Mouse (Mus musculus) forebrain, embryonic 15.5 days (tissue): Measurements from ENCODE around the gene Uvrag. TPM values are rescaled to one million over a fixed set of nuclear protein-coding genes. Genes with fewer than 3 reads are reported as not detected.

Experiments
- ATAC-seq: fragments of 200-750 bp; cut with Nextera tagmentation; replicated peaks from 2 replicates; pipeline ENCODE4 v1.8.0; 2017; ENCODE audit warnings: mild to moderate bottlenecking, moderate TSS enrichment, moderate library complexity
- H3K27ac ChIP-seq: fragments of 300-500 bp; sonication (generic); replicated peaks from 2 replicates; pipeline ENCODE4 v1.5.1; 2015; ENCODE audit warnings: mild to moderate bottlenecking, inconsistent platforms
- H3K27me3 ChIP-seq: fragments of 300-500 bp; sonication (generic); 2 replicates; pipeline ENCODE4 v1.6.1; 2015; ENCODE audit warnings: inconsistent platforms
- H3K36me3 ChIP-seq: fragments of 300-500 bp; sonication (generic); 2 replicates; pipeline ENCODE4 v1.6.1; 2015; ENCODE audit warnings: mild to moderate bottlenecking, inconsistent platforms
- H3K4me1 ChIP-seq: fragments of 300-500 bp; sonication (generic); 2 replicates; pipeline ENCODE4 v1.6.1; 2015; ENCODE audit warnings: inconsistent platforms
- H3K4me2 ChIP-seq: fragments of 300-500 bp; sonication (generic); replicated peaks from 2 replicates; pipeline ENCODE4 v1.6.1; 2015; ENCODE audit warnings: mild to moderate bottlenecking, inconsistent platforms
- H3K4me3 ChIP-seq: fragments of 300-500 bp; sonication (generic); 2 replicates; pipeline ENCODE4 v1.5.1; 2015; ENCODE audit warnings: mild to moderate bottlenecking, inconsistent platforms
- H3K9ac ChIP-seq: fragments of 300-500 bp; sonication (generic); replicated peaks from 2 replicates; pipeline ENCODE4 v1.6.1; 2015; ENCODE audit warnings: mild to moderate bottlenecking, inconsistent platforms
- H3K9me3 ChIP-seq: fragments of 300-500 bp; sonication (generic); 2 replicates; pipeline ENCODE4 v1.6.1; 2016; ENCODE audit warnings: inconsistent platforms
- WGBS: fragments of 180-500 bp; shearing (Covaris S2); methylation state at CpG from one replicate; pipeline ENCODE4 v1.1.7; 2015; ENCODE audit warnings: mixed read lengths; 5-methylcytosine and 5-hydroxymethylcytosine counted together
- polyA plus RNA-seq: library from polyadenylated mRNA; unstranded; fragments of >200 nt; fragmentation: Nextera tagmentation; extraction: Ambion mirVana; gene quantifications from 2 replicates; pipeline ENCODE4 v1.2.1, GENCODE M21; 2015

Gene Uvrag
- polyA plus RNA-seq, result 17.2 and 17.3 TPM in 2 replicates

DNA sequence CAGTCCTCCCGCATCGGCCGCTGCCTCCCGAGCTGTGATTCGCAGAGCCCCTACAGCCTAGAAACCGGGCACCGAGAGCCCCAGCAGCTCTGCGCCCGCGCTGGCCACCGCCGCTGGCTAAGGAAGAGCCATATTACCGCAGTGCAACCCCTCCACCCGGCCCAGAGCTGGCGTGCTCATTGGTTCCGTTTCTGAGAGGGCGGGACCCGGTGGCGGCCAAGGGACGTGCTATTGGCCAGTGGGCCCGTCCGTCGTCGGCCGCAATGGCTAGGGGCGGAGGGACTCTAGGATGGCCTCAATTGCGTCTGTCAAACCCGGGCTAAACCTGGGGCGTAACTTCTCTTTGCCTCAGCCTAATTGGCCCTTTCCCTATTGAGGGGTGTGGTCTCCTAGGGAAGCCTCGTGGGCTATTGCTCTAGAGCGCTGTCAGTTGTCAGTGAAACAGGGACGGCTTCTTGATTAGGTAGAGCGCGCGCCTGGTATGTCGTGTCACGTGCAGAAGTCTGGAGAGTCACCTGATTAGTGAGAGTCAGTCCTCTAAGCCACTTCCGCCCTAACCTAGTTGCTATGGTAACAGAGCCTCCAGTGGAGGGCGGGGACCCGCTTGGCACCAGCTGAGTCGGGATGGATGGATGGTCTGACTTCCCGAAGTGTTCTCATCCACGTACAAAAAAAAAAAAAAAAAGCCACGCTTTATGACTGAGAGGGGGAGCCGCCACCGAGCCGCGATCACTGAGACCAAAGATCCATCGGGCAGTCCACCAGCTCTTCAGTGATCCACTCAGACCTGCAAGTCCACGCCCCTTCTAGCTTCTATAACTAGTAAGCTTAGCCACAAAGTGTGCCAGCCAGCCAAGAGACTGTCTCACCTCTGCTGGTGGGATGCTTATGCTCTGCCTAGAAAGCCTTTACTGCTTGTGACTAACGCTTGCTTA lies at the start of gene Uvrag:
Gene Uvrag, minus strand, starts transcription at position 158 of the 935 bp plus-strand sequence.
- Histone ChIP-seq H3K4me2 (peak within 1 kb of the TSS; percentile 67), H3K36me3 (no peaks in the 10 kb centered on the region), H3K4me1 (peaks cover 20% of the 10 kb centered on the region), H3K27ac (peak within 1 kb of the TSS; percentile 89), H3K9me3 (no peaks in the 10 kb centered on the region), H3K9ac (peak within 1 kb of the TSS; percentile 86), H3K4me3 (peak within 1 kb of the TSS; percentile 90), H3K27me3 (no peaks in the 10 kb centered on the region)
- ATAC-seq, result peak; percentile 99
- under 1% methylated on average over 51 of the region's 51 CpGs for WGBS

DNA sequence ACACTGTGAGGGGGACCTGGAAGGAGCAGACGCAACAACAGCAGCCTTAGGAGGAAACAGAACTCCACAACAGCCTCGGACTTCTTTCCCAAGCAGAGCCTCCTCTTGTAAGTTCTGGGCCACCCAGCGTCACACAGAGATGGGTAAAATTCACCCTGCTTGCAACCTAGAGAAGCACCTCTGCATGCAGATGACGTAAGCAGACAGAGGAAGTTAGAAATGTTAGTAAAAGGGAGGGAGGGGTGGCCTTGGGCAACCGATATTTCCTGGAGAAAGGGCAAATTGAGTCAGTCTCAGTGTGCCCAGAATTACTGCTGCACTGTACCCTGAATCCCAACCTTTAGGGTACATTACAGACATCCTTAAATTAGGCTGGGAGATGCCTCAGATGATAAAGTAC lies 48.9 kb upstream of the Uvrag start:
- H3K9ac ChIP-seq, result no peak overlapping the region
- H3K27ac ChIP-seq, result no peak overlapping the region
- no peak overlapping the region for H3K4me2 ChIP-seq
- H3K4me3 ChIP-seq, result no peak overlapping the region
- 85% methylated on average over 5 of the region's 5 CpGs for WGBS
- no peaks in the 10 kb centered on the region for H3K4me1 ChIP-seq
- H3K36me3 ChIP-seq, result no peaks in the 10 kb centered on the region
- no peak for ATAC-seq
- H3K9me3 ChIP-seq, result no peaks in the 10 kb centered on the region
- H3K27me3 ChIP-seq, result no peaks in the 10 kb centered on the region

DNA sequence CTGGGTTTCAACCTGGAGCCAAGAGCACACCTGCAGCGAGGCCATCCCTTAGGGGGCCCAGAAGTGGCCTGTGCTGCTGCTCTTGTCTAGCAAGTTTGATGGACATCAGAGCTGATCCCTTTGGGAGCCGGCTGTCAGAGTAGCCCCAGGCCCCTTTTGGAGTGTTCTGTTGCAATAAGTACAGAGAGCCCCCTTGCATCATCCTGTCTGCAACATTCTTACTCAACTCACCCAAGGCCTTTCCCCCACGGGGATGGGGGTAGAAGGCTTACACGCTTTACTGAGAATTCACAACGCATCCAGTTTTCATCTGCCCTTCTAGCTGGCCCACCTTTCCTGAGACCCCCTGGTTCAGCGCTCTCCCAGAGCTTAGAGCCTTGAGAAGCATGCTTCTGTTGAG lies 47.7 kb upstream of the Uvrag start:
- H3K36me3 ChIP-seq, result no peaks in the 10 kb centered on the region
- no peak overlapping the region for H3K4me3 ChIP-seq
- H3K9me3 ChIP-seq, result no peaks in the 10 kb centered on the region
- H3K4me2 ChIP-seq, result no peak overlapping the region
- H3K9ac ChIP-seq, result no peak overlapping the region
- 0 out of 2 replicates have a peak, but pooled peaks cover 3% of the 10 kb centered on the region for H3K27me3 ChIP-seq
- no peak overlapping the region for H3K27ac ChIP-seq
- 87% methylated on average over 6 of the region's 6 CpGs for WGBS
- no peaks in the 10 kb centered on the region for H3K4me1 ChIP-seq
- ATAC-seq, result no peak

DNA sequence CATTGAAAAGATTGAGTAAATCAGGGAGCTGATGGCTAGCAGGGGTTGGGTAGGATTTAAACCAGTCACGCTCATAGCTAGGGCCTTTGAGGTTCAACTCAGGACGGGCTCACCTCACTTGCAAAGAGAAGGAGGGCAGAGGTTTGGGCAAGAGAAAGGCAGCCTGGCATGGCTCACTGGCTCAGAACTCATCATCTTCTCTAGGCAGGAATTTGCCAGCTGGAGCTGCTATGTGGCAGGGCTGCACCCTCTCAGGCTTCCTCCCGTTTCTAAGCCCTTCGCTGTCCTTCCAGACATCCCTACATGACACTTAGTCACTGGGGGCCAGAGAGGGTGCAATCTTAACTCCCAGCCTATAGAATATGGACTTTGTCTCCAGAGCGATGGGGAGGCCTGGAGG lies 46.5 kb upstream of the Uvrag start:
- no peak for ATAC-seq
- Histone ChIP-seq H3K9ac (no peak overlapping the region), H3K9me3 (no peaks in the 10 kb centered on the region), H3K4me3 (no peak overlapping the region), H3K4me2 (no peak overlapping the region), H3K4me1 (no peaks in the 10 kb centered on the region), H3K27ac (no peak overlapping the region), H3K27me3 (0 out of 2 replicates have a peak, but pooled peaks cover 5% of the 10 kb centered on the region), H3K36me3 (no peaks in the 10 kb centered on the region)
- 77% methylated on average over 5 of the region's 5 CpGs for WGBS

DNA sequence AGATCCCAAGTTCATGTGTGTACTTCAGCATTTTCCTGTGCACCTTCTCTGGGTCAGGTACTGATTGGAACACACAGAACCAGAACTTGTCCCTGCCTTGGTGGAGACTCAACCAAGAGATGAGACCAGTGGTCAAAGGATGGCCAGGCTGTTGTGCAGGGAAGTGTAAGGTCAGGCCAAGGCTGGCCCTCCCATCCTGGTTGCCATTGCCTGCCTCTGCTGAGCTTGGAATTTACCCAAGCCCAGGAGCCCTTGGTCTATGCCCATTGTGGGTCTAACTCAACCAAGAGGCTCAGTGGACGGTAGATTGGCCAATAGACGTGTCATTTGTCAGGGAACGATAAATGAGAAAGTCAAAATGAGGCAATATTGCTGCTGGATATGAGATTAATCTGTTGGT lies 44.5 kb upstream of the Uvrag start:
- Histone ChIP-seq H3K27ac (no peak overlapping the region), H3K4me3 (no peak overlapping the region), H3K4me1 (peaks cover 5% of the 10 kb centered on the region), H3K27me3 (0 out of 2 replicates have a peak, but pooled peaks cover 5% of the 10 kb centered on the region), H3K36me3 (no peaks in the 10 kb centered on the region), H3K9me3 (no peaks in the 10 kb centered on the region), H3K9ac (no peak overlapping the region), H3K4me2 (no peak overlapping the region)
- ATAC-seq, result no peak
- WGBS, result 83% methylated on average over 3 of the region's 3 CpGs

DNA sequence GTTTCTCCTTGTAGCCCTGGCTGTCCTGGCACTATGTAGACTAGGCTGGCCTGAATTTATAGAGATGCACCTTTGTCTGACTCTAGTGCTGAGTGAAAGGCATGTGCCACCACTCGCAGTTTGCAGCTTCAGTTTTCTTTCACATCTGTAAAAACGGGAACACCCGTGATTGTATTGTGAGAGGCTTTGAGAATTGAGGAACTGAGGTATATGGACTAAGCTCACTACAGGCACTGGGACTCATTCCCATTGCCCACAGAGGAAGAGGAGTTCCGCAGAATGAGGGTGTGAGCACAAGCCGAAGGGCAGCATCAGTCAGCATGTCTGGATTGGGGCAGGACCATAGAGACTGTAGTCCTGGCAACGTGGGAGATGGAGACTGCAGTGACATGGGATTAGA lies 42.8 kb upstream of the Uvrag start:
- ATAC-seq, result no peak
- Histone ChIP-seq H3K4me2 (no peak overlapping the region; the same call in 1 of the 2 replicates), H3K4me3 (no peak overlapping the region), H3K4me1 (peaks cover 5% of the 10 kb centered on the region), H3K9ac (no peak overlapping the region), H3K27me3 (0 out of 2 replicates have a peak, but pooled peaks cover 5% of the 10 kb centered on the region), H3K27ac (no peak overlapping the region), H3K36me3 (no peaks in the 10 kb centered on the region), H3K9me3 (no peaks in the 10 kb centered on the region)
- 74% methylated on average over 6 of the region's 6 CpGs for WGBS

DNA sequence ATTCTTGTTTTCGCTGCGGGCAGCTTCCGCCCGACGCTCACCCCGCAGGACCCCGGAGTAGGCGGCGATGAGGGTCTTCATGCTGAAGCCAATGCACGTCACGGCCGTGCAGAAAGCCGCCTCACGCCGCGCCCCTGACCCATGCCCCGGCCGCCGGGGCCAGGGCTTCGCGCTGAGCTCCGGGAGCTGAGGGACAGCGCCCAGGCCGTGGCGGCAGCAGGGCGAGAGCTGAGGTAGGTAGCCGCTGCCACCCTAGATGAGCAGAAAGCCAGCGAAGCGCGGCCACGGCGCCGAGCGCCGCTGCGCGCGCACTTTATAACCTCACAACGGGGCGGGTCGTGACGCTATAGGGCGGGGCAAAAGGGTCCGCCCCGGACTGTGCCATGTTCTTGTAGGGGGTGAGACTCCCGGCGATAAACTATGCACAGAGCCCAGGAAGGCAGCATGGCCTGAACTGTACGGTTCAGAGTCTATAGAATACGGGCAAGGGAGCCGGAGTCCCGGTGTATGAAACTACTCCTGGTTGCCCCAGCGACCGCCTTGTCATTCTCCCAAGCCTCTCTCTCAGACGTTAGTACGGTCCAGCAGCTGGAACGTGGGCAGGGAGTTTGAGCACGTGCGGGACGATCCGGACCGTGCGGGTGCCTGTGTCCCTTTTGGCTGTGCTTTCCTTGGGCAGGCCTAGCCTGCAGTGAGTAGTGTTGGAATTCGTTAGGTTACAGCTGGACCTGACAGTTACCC lies 41.7 kb upstream of the Uvrag start, which contains the start of gene Dgat2:
Gene Dgat2, minus strand, starts transcription at position 288 of the 741 bp plus-strand sequence.
- H3K36me3 ChIP-seq, result no peaks in the 10 kb centered on the region
- H3K4me3 ChIP-seq, result peak within 1 kb of the TSS; percentile 57
- H3K27me3 ChIP-seq, result 0 out of 2 replicates have a peak, but pooled peaks cover 5% of the 10 kb centered on the region
- peak within 1 kb of the TSS; percentile 69 for H3K9ac ChIP-seq
- peaks cover 5% of the 10 kb centered on the region for H3K4me1 ChIP-seq
- peak within 1 kb of the TSS; percentile 88 for H3K4me2 ChIP-seq
- no peaks in the 10 kb centered on the region for H3K9me3 ChIP-seq
- peak; percentile 95 for ATAC-seq
- H3K27ac ChIP-seq, result peak within 1 kb of the TSS; percentile 75
- under 1% methylated on average over 63 of the region's 63 CpGs for WGBS

DNA sequence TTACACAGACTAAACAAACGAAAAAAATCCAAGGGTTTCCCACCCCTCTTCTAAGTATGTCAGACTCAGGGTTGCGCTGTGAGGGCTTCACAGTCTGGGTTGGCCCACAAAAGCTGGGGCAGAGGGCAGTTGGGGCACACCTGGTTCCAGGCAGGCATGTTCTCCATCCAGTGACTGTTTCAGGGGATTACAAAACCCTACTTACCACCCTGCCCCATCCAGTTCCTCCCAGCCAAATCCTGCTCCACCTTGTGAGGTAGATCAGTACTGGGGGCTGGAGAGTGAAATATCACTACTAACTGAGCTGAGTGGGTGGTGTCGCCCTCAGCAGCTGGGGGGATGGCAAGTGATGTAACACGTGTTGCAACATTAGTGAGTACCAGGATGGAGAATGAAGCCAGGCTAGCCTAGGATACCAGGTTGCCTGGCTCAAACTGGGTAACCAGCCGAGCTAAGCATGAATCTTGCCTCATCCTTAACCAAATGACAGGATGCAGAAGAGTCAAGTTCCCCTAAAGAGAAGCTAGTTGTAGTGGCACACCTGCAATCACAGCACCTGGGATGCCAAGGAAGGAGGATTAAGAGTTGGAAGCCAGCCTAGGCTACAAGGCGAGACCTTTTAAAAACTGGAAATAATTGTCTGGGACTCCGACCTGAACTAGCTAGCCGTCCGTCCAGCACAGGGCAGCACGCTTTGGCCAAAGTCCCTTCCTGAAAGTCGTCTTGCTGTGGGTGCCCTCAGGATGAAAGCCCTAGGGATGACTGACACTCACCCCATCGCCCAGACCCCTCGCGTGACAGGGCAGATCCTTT lies 40.9 kb upstream of the Uvrag start:
- Histone ChIP-seq H3K4me2 (peak overlapping the region; percentile 88), H3K9ac (peak overlapping the region; percentile 69), H3K4me1 (peaks cover 5% of the 10 kb centered on the region), H3K27me3 (0 out of 2 replicates have a peak, but pooled peaks cover 5% of the 10 kb centered on the region), H3K9me3 (no peaks in the 10 kb centered on the region), H3K4me3 (peak overlapping the region; percentile 57), H3K27ac (no peak overlapping the region), H3K36me3 (no peaks in the 10 kb centered on the region)
- WGBS, result 23% methylated on average over 14 of the region's 14 CpGs
- no peak for ATAC-seq

DNA sequence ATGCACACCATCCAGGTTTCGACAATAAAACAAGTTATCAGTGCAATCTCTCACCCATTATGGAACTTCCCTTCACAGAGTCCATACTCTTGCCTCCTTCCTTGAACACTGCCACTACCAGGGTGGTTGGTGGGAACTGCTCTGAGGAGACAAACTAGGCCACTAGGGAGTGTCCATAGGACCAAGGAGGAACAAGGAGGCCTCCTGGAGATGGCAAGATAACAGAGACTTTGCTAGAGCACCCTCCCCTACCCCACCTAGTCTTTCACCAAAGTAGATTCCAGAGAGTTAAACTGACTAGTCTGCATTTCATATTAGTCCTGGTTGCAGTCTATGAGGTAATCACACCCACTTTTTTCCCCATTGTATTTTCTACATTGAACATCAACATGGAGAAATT lies 39.2 kb upstream of the Uvrag start:
- H3K27me3 ChIP-seq, result 0 out of 2 replicates have a peak, but pooled peaks cover 5% of the 10 kb centered on the region
- no peak overlapping the region for H3K4me3 ChIP-seq
- H3K27ac ChIP-seq, result no peak overlapping the region
- ATAC-seq, result no peak
- H3K4me2 ChIP-seq, result no peak overlapping the region
- 96% methylated on average over 1 of the region's 1 CpGs for WGBS
- H3K36me3 ChIP-seq, result no peaks in the 10 kb centered on the region
- H3K4me1 ChIP-seq, result peaks cover 5% of the 10 kb centered on the region
- H3K9ac ChIP-seq, result no peak overlapping the region
- H3K9me3 ChIP-seq, result no peaks in the 10 kb centered on the region

DNA sequence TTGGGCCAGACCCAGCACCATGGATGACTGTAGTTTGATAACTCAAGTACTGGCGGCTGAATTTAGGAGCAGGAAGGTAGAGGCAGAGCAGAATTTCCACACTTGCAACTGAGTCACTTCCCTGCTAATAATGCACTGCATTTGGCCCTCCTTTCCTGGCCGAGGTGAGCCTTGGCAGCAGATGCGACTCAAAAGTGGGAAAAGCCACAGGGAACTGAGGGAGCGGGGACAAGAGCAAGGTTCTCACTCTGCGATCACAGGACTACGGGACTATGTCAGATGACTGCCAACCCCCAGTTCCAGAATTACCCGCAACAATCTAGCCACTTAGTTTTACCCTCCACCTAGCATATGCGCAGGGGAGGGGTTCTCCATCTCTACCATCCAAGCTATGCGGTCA lies 38.3 kb upstream of the Uvrag start:
- 93% methylated on average over 9 of the region's 9 CpGs for WGBS
- Histone ChIP-seq H3K4me3 (no peak overlapping the region), H3K9ac (no peak overlapping the region), H3K4me1 (peaks cover 5% of the 10 kb centered on the region), H3K27ac (no peak overlapping the region), H3K4me2 (no peak overlapping the region), H3K27me3 (0 out of 2 replicates have a peak, but pooled peaks cover 5% of the 10 kb centered on the region), H3K36me3 (no peaks in the 10 kb centered on the region), H3K9me3 (no peaks in the 10 kb centered on the region)
- ATAC-seq, result no peak

DNA sequence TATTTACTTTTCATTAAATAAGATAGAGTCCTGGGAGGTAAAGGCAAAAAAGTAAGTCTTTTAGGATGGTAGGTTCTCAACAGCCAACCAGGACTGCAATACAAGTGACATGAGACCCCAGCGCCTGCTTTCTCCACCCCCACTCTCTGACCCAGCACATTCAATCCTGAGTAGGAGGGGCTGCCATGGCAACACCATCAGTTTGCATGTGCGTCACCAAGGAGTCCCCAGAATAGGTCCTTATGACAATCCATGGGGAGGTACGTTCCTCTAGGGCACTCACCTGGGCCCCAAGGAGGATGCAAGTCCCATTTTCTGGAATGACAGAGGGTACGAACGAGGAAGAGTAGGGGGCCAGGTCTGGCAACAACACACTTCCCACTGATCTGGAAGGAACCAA lies 36.4 kb upstream of the Uvrag start:
- H3K9ac ChIP-seq, result no peak overlapping the region
- H3K9me3 ChIP-seq, result no peaks in the 10 kb centered on the region
- H3K27me3 ChIP-seq, result no peaks in the 10 kb centered on the region
- ATAC-seq, result no peak
- no peaks in the 10 kb centered on the region for H3K36me3 ChIP-seq
- H3K4me1 ChIP-seq, result peaks cover 5% of the 10 kb centered on the region
- no peak overlapping the region for H3K27ac ChIP-seq
- H3K4me2 ChIP-seq, result no peak overlapping the region
- H3K4me3 ChIP-seq, result no peak overlapping the region
- 78% methylated on average over 5 of the region's 5 CpGs for WGBS
